Mouse (Mus musculus): Measurements from ENCODE around the gene Ptpn7.

Gene Ptpn7

DNA sequence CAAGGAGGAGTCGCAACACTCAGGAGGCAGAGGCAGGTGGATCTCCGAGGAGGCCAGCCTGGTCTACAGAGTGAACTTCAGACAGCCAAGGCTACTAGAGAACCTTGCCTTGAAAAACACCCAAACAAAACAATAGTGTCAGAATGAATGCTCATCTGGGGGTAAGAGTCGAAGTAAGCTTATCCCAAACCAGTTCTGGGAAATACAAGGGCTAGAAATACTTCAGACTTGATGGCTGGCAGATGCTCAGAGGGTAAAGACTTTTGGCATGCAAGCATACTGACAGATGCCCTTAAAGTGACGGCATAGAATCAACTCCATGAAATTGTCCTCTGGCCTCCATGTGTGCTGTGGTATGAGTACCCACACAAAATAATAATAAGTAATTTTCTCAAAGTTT lies 56.7 kb downstream of the Ptpn7 start:
- DNase-seq, result no peak

DNA sequence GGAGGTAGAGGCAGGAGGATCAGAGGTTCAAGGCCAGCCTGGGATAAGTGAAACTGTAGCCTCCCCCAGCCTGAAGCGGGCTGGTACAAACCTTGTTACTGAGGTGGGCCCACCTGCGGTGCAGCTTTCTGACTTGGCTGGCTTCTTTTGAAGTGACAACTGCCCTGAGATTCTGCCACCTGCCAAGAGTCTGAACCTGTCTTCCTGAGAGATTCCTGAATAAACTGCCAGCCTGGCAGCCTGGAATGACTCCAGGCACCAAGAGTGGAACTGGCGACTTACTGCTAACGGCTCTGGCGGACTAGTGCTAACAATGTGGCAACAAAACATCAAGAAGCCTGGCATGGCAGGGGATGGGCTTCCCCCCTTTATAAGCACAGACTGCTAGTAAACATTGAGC lies 61.8 kb downstream of the Ptpn7 start:
- peak; percentile 57 to 66 for DNase-seq
